Mouse (Mus musculus): ENCODE results near the gene Zc3hav1. TPM values are rescaled to one million over a fixed set of nuclear protein-coding genes. Genes with fewer than 3 reads are reported as not detected.

The Zc3hav1 gene
- polyA plus RNA-seq, 1 experiment from 2014 or later, result 4.2 TPM

- WGBS, result 81% methylated on average over 8 of the region's 8 CpGs
- Histone ChIP-seq H3K9ac (replicated peaks; ENCODE audit: low read length) (no peak overlapping the region), H3K4me3 (ENCODE audit: low read length) (no peak overlapping the region), H3K4me1 (ENCODE audit: insufficient read depth, low read length) (no peaks in the 10 kb centered on the region), H3K9me3 (ENCODE audit: low read length) (no peaks in the 10 kb centered on the region), H3K27me3 (ENCODE audit: insufficient read depth, low read length) (no peaks in the 10 kb centered on the region), H3K27ac (ENCODE audit: low read length) (no peak overlapping the region), H3K4me2 (replicated peaks; ENCODE audit: low read depth, low read length) (no peak overlapping the region), H3K36me3 (ENCODE audit: insufficient read depth, low read length) (no peaks in the 10 kb centered on the region)
- no peak for ATAC-seq (ENCODE audit: low FRiP score, low TSS enrichment)
Observed at GRCm38 (mm10) chr6:38342666-38342992, 11.8 kb downstream of the Zc3hav1 start.

- ATAC-seq (ENCODE audit: low FRiP score, low TSS enrichment), result no peak
- no peaks in the 10 kb centered on the region for H3K27me3 ChIP-seq (ENCODE audit: insufficient read depth, low read length)
- H3K9ac ChIP-seq (replicated peaks; ENCODE audit: low read length), result no peak overlapping the region
- H3K27ac ChIP-seq (ENCODE audit: low read length), result no peak overlapping the region
- H3K36me3 ChIP-seq (ENCODE audit: insufficient read depth, low read length), result no peaks in the 10 kb centered on the region
- 59% methylated on average over 11 of the region's 11 CpGs for WGBS
- H3K4me2 ChIP-seq (replicated peaks; ENCODE audit: low read depth, low read length), result no peak overlapping the region
- no peak overlapping the region for H3K4me3 ChIP-seq (ENCODE audit: low read length)
- H3K4me1 ChIP-seq (ENCODE audit: insufficient read depth, low read length), result no peaks in the 10 kb centered on the region
- H3K9me3 ChIP-seq (ENCODE audit: low read length), result no peaks in the 10 kb centered on the region
Observed at GRCm38 (mm10) chr6:38341751-38342665, 12.4 kb downstream of the Zc3hav1 start.

GRCm38 (mm10) chr6:38339078-38339477, 15.3 kb downstream of the Zc3hav1 start:
- 79% methylated on average over 2 of the region's 2 CpGs for WGBS
- H3K9ac ChIP-seq (replicated peaks; ENCODE audit: low read length), result no peak overlapping the region
- H3K9me3 ChIP-seq (ENCODE audit: low read length), result no peaks in the 10 kb centered on the region
- no peak overlapping the region for H3K4me2 ChIP-seq (replicated peaks; ENCODE audit: low read depth, low read length)
- H3K4me1 ChIP-seq (ENCODE audit: insufficient read depth, low read length), result no peaks in the 10 kb centered on the region
- H3K27me3 ChIP-seq (ENCODE audit: insufficient read depth, low read length), result no peaks in the 10 kb centered on the region
- H3K36me3 ChIP-seq (ENCODE audit: insufficient read depth, low read length), result no peaks in the 10 kb centered on the region
- no peak overlapping the region for H3K27ac ChIP-seq (ENCODE audit: low read length)
- no peak for ATAC-seq (ENCODE audit: low FRiP score, low TSS enrichment)
- no peak overlapping the region for H3K4me3 ChIP-seq (ENCODE audit: low read length)

DNA sequence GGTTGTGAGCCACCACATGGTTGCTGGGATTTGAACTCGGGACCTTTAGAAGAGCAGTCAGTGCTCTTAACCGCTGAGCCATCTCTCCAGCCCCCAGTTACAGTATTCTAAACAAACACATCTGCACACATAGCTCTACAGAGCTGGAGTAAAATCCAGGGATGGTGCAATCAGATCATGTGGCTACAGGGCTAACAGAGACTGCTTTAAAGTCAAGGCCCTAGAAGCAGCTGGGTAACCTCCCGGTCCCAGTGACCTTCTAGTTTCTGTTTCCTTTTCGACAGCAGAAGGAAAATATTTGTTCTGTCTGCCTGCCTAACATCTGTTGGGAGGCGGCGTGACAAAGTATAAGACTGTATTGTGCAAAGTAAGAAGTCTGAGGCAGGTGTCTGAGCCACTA, 16.5 kb downstream of the Zc3hav1 start:
- Histone ChIP-seq H3K27me3 (ENCODE audit: insufficient read depth, low read length) (no peaks in the 10 kb centered on the region), H3K9ac (replicated peaks; ENCODE audit: low read length) (no peak overlapping the region), H3K36me3 (ENCODE audit: insufficient read depth, low read length) (no peaks in the 10 kb centered on the region), H3K4me3 (ENCODE audit: low read length) (no peak overlapping the region), H3K27ac (ENCODE audit: low read length) (no peak overlapping the region), H3K4me1 (ENCODE audit: insufficient read depth, low read length) (no peaks in the 10 kb centered on the region), H3K4me2 (replicated peaks; ENCODE audit: low read depth, low read length) (no peak overlapping the region), H3K9me3 (ENCODE audit: low read length) (no peaks in the 10 kb centered on the region)
- 49% methylated on average over 6 of the region's 6 CpGs for WGBS
- ATAC-seq (ENCODE audit: low FRiP score, low TSS enrichment), result no peak

- Histone ChIP-seq H3K4me1 (ENCODE audit: insufficient read depth, low read length) (no peaks in the 10 kb centered on the region), H3K27ac (ENCODE audit: low read length) (no peak overlapping the region), H3K4me2 (replicated peaks; ENCODE audit: low read depth, low read length) (no peak overlapping the region), H3K36me3 (ENCODE audit: insufficient read depth, low read length) (no peaks in the 10 kb centered on the region), H3K27me3 (ENCODE audit: insufficient read depth, low read length) (no peaks in the 10 kb centered on the region), H3K9me3 (ENCODE audit: low read length) (no peaks in the 10 kb centered on the region), H3K9ac (replicated peaks; ENCODE audit: low read length) (no peak overlapping the region), H3K4me3 (ENCODE audit: low read length) (no peak overlapping the region)
- no peak for ATAC-seq (ENCODE audit: low FRiP score, low TSS enrichment)
- WGBS, result 87% methylated on average over 4 of the region's 4 CpGs
Observed at GRCm38 (mm10) chr6:38337166-38337705, 17.2 kb downstream of the Zc3hav1 start.

DNA sequence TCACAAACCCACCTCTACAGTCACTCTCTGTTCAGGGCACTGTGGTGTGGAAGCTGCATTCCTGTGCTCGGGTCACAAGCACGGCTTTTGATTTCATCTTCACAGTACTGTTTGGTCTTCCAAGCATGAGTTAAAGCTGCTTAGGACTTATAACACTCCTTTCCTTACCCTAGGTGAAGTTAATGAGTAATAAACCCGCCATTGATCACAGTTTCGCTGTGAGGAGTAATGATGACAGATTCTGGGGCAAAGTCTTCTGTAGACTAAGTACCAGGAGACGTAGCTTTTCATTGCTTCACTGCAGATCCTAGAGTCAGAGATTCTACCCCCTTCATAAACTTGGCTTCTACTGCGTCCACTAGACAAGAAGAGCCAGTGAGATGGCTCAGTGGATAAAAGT, 19.1 kb downstream of the Zc3hav1 start:
- Histone ChIP-seq H3K27ac (ENCODE audit: low read length) (no peak overlapping the region), H3K4me2 (replicated peaks; ENCODE audit: low read depth, low read length) (0 out of 2 replicates have a peak overlapping the region, but pooled peaks have one; percentile 19)

GRCm38 (mm10) chr6:38326596-38326995, 27.8 kb downstream of the Zc3hav1 start:
- H3K9me3 ChIP-seq (ENCODE audit: low read length), result no peaks in the 10 kb centered on the region
- no peaks in the 10 kb centered on the region for H3K36me3 ChIP-seq (ENCODE audit: insufficient read depth, low read length)
- no peaks in the 10 kb centered on the region for H3K4me1 ChIP-seq (ENCODE audit: insufficient read depth, low read length)
- no peak overlapping the region for H3K4me3 ChIP-seq (ENCODE audit: low read length)
- no peak overlapping the region for H3K27ac ChIP-seq (ENCODE audit: low read length)
- no peak overlapping the region for H3K4me2 ChIP-seq (replicated peaks; ENCODE audit: low read depth, low read length)
- no peak for ATAC-seq (ENCODE audit: low FRiP score, low TSS enrichment)
- H3K9ac ChIP-seq (replicated peaks; ENCODE audit: low read length), result no peak overlapping the region
- H3K27me3 ChIP-seq (ENCODE audit: insufficient read depth, low read length), result no peaks in the 10 kb centered on the region
- 31% methylated on average over 4 of the region's 4 CpGs for WGBS

More for the DNA sequence above, 19.1 kb downstream of the Zc3hav1 start:
- no peaks in the 10 kb centered on the region for H3K27me3 ChIP-seq (ENCODE audit: insufficient read depth, low read length)
- no peak overlapping the region for H3K4me3 ChIP-seq (ENCODE audit: low read length)
- 0 out of 2 replicates have a peak, but pooled peaks have one; percentile 51 for ATAC-seq (ENCODE audit: low FRiP score, low TSS enrichment)
- 52% methylated on average over 6 of the region's 6 CpGs for WGBS
- H3K4me1 ChIP-seq (ENCODE audit: insufficient read depth, low read length), result no peaks in the 10 kb centered on the region
- H3K9me3 ChIP-seq (ENCODE audit: low read length), result no peaks in the 10 kb centered on the region
- H3K9ac ChIP-seq (replicated peaks; ENCODE audit: low read length), result no peak overlapping the region
- H3K36me3 ChIP-seq (ENCODE audit: insufficient read depth, low read length), result no peaks in the 10 kb centered on the region

GRCm38 (mm10) chr6:38320621-38321020, 33.8 kb downstream of the Zc3hav1 start:
- Histone ChIP-seq H3K36me3 (ENCODE audit: insufficient read depth, low read length) (no peaks in the 10 kb centered on the region), H3K9ac (replicated peaks; ENCODE audit: low read length) (no peak overlapping the region), H3K4me1 (ENCODE audit: insufficient read depth, low read length) (no peaks in the 10 kb centered on the region), H3K9me3 (ENCODE audit: low read length) (no peaks in the 10 kb centered on the region), H3K27me3 (ENCODE audit: insufficient read depth, low read length) (no peaks in the 10 kb centered on the region), H3K4me3 (ENCODE audit: low read length) (no peak overlapping the region), H3K4me2 (replicated peaks; ENCODE audit: low read depth, low read length) (no peak overlapping the region), H3K27ac (ENCODE audit: low read length) (no peak overlapping the region)
- ATAC-seq (ENCODE audit: low FRiP score, low TSS enrichment), result no peak
- WGBS, result 92% methylated on average over 9 of the region's 9 CpGs

DNA sequence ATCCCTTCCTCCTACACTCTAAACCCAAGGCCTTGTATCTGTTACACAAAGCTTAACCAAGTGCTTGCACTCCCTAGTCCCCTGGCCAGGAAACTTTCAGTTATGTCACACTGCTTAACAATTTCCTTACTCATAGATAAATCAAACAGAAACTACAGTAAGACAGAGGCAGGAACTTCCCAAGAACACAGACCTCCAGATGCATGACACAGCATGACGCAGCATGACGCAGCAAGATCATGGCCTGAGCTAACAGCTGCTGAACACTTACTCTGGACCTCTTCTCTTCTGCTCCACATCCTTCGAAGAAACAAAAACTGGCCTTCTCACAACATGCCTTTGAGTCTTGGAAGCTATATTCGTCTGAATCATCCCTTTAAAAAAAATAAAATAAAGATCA, 38.4 kb downstream of the Zc3hav1 start:
- ATAC-seq (ENCODE audit: low FRiP score, low TSS enrichment), result no peak
- H3K9me3 ChIP-seq (ENCODE audit: low read length), result no peaks in the 10 kb centered on the region
- H3K9ac ChIP-seq (replicated peaks; ENCODE audit: low read length), result no peak overlapping the region
- no peak overlapping the region for H3K27ac ChIP-seq (ENCODE audit: low read length)
- no peak overlapping the region for H3K4me3 ChIP-seq (ENCODE audit: low read length)
- no peaks in the 10 kb centered on the region for H3K27me3 ChIP-seq (ENCODE audit: insufficient read depth, low read length)
- no peaks in the 10 kb centered on the region for H3K36me3 ChIP-seq (ENCODE audit: insufficient read depth, low read length)
- no peaks in the 10 kb centered on the region for H3K4me1 ChIP-seq (ENCODE audit: insufficient read depth, low read length)
- no peak overlapping the region for H3K4me2 ChIP-seq (replicated peaks; ENCODE audit: low read depth, low read length)
- WGBS, result 91% methylated on average over 4 of the region's 4 CpGs

GRCm38 (mm10) chr6:38309741-38310140, 44.7 kb downstream of the Zc3hav1 start:
- Histone ChIP-seq H3K27ac (ENCODE audit: low read length) (no peak overlapping the region), H3K4me2 (replicated peaks; ENCODE audit: low read depth, low read length) (no peak overlapping the region), H3K9ac (replicated peaks; ENCODE audit: low read length) (no peak overlapping the region), H3K36me3 (ENCODE audit: insufficient read depth, low read length) (peaks cover 2% of the 10 kb centered on the region; the same call in 1 of the 2 replicates), H3K27me3 (ENCODE audit: insufficient read depth, low read length) (no peaks in the 10 kb centered on the region), H3K4me1 (ENCODE audit: insufficient read depth, low read length) (no peaks in the 10 kb centered on the region), H3K9me3 (ENCODE audit: low read length) (peaks cover 3% of the 10 kb centered on the region), H3K4me3 (ENCODE audit: low read length) (no peak overlapping the region)
- no peak for ATAC-seq (ENCODE audit: low FRiP score, low TSS enrichment)

Measured in kidney, embryonic 16.5 days (tissue).